Mouse (Mus musculus): ENCODE results near the gene Rab5b.

- TF ChIP-seq POLR2A (IDR thresholded peaks at IDR 0.05; ENCODE audit: borderline replicate concordance, extremely low read depth, insufficient read depth, insufficient read length, poor library complexity, severe bottlenecking) (no peak), CTCF (IDR thresholded peaks at IDR 0.05; ENCODE audit: borderline replicate concordance, extremely low read depth, insufficient read depth, insufficient read length) (no peak)
These were observed 4.6 kb upstream of the Rab5b start for GRCm38 (mm10) chr10:128700712-128701111.

All from brain, embryonic 14.5 days (tissue).